Mouse (Mus musculus): ENCODE data around the gene Scn8a. TPM values are rescaled to one million over a fixed set of nuclear protein-coding genes. Genes with fewer than 3 reads are reported as not detected.

Gene Scn8a
- total and polyA plus RNA-seq, 2 experiments from 2014 or later = 22.4 to 37.7 TPM

DNA sequence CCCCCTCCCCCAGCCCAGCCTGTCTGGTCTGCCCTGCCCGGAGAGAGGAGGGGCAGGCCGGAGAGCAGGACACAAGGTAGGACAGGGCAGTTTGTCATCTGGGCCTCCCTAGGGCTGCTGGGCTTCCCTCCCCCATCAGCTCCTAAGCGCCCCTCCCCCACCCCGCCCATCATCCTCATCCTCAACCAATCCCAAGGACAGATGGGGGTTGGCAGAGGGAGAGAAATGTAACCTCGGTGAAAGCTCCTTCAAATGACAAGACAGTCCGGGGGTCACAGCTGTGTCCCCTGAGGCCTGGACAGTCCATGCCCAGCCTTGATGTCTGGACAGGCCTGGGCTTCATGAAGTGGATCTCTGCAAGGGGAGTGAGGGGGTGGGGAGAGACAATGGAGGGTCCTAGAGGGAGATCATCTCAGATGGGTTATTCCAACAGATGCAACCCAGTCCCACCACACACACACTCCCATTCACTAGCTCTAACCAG lies 196.7 kb downstream of the Scn8a start:
- Histone ChIP-seq H3K4me2 (ENCODE audit: low read depth, low read length, poor library complexity, severe bottlenecking) (no peak overlapping the region), H3K27me3 (ENCODE audit: insufficient read depth, low read length) (no peaks in the 10 kb centered on the region), H3K4me1 (ENCODE audit: insufficient read depth, low read length) (no peaks in the 10 kb centered on the region), H3K9ac (replicated peaks; ENCODE audit: low read length, poor library complexity, severe bottlenecking) (no peak overlapping the region), H3K4me3 (ENCODE audit: low read depth, low read length) (no peak overlapping the region), H3K36me3 (ENCODE audit: insufficient read depth, low read length) (no peaks in the 10 kb centered on the region), H3K27ac (ENCODE audit: low read depth, low read length) (no peak overlapping the region), H3K9me3 (ENCODE audit: low read length) (no peaks in the 10 kb centered on the region)
- 16% methylated on average over 6 of the region's 6 CpGs for WGBS
- DNase-seq (ENCODE audit: low spot score) (no peak), ATAC-seq (ENCODE audit: low FRiP score) (no peak)
- no peak for TF ChIP-seq CTCF (IDR thresholded peaks at IDR 0.05)

- Histone ChIP-seq H3K4me2 (ENCODE audit: low read depth, low read length, poor library complexity, severe bottlenecking) (no peak overlapping the region), H3K9ac (replicated peaks; ENCODE audit: low read length, poor library complexity, severe bottlenecking) (no peak overlapping the region), H3K4me1 (ENCODE audit: insufficient read depth, low read length) (no peaks in the 10 kb centered on the region), H3K36me3 (ENCODE audit: insufficient read depth, low read length) (no peaks in the 10 kb centered on the region), H3K27ac (ENCODE audit: low read depth, low read length) (no peak overlapping the region), H3K9me3 (ENCODE audit: low read length) (no peaks in the 10 kb centered on the region), H3K27me3 (ENCODE audit: insufficient read depth, low read length) (no peaks in the 10 kb centered on the region), H3K4me3 (ENCODE audit: low read depth, low read length) (no peak overlapping the region)
- no peak for DNase-seq (ENCODE audit: low spot score)
- no peak for TF ChIP-seq CTCF (IDR thresholded peaks at IDR 0.05)
- WGBS = 22% methylated on average over 7 of the region's 9 CpGs
- no peak for ATAC-seq (ENCODE audit: low FRiP score)
These were observed 197.4 kb downstream of the Scn8a start for GRCm38 (mm10) chr15:101066920-101067696.

DNA sequence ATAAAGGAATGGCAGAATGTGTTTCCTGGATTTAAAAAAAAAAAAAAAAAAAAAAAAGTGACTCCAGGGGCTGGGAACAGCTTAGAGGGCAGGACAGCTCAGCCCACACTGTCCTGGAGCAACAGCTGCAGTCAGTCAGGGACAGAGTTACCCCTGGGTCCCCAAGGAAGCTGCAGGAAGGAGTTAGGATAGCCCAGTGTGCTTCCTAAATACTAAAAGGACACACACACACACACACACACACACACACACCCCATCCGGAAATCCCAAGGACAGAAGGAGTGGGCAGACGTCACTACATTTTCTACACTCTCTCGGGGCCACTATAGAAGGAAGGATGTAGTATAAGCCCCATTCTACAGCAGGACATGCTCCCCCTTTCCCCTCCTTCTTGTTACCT lies 198.4 kb downstream of the Scn8a start:
- no peak for TF ChIP-seq CTCF (IDR thresholded peaks at IDR 0.05)
- Histone ChIP-seq H3K36me3 (ENCODE audit: insufficient read depth, low read length) (no peaks in the 10 kb centered on the region), H3K4me3 (ENCODE audit: low read depth, low read length) (no peak overlapping the region), H3K9ac (replicated peaks; ENCODE audit: low read length, poor library complexity, severe bottlenecking) (no peak overlapping the region), H3K9me3 (ENCODE audit: low read length) (no peaks in the 10 kb centered on the region), H3K27me3 (ENCODE audit: insufficient read depth, low read length) (no peaks in the 10 kb centered on the region), H3K4me2 (ENCODE audit: low read depth, low read length, poor library complexity, severe bottlenecking) (no peak overlapping the region), H3K27ac (ENCODE audit: low read depth, low read length) (no peak overlapping the region), H3K4me1 (ENCODE audit: insufficient read depth, low read length) (no peaks in the 10 kb centered on the region)
- 56% methylated on average over 3 of the region's 3 CpGs for WGBS
- DNase-seq (ENCODE audit: low spot score) = no peak
- ATAC-seq (ENCODE audit: low FRiP score) = no peak

DNA sequence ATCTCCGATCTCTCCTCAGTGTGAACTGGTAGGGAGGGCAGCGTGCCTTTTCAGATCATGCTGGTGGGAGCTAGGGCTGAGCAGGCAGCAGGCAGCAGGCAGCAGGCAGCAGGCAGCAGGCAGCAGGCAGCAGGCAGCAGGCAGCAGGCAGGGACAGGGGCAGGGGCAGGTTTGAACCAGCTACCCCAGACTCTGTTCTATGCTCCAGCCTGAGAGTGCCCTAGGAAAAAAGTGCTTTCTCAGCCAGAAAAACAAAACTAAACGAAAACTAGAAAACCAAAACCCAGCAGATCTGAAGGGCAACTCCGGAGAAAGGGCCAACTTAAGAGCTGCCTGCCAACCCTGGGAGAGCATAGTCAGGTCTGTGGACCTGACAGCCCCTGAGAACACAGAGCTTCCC lies 199.0 kb downstream of the Scn8a start:
- Histone ChIP-seq H3K27me3 (ENCODE audit: insufficient read depth, low read length) (no peaks in the 10 kb centered on the region), H3K9ac (replicated peaks; ENCODE audit: low read length, poor library complexity, severe bottlenecking) (no peak overlapping the region), H3K4me2 (ENCODE audit: low read depth, low read length, poor library complexity, severe bottlenecking) (no peak overlapping the region), H3K36me3 (ENCODE audit: insufficient read depth, low read length) (no peaks in the 10 kb centered on the region), H3K27ac (ENCODE audit: low read depth, low read length) (no peak overlapping the region), H3K4me3 (ENCODE audit: low read depth, low read length) (no peak overlapping the region), H3K4me1 (ENCODE audit: insufficient read depth, low read length) (no peaks in the 10 kb centered on the region), H3K9me3 (ENCODE audit: low read length) (no peaks in the 10 kb centered on the region)
- no peak for ATAC-seq (ENCODE audit: low FRiP score)
- DNase-seq (ENCODE audit: low spot score) = no peak
- WGBS = 50% methylated on average over 4 of the region's 4 CpGs
- TF ChIP-seq CTCF (IDR thresholded peaks at IDR 0.05) = no peak

GRCm38 (mm10) chr15:101069641-101070190 lies 200.1 kb downstream of the Scn8a start:
- WGBS = 58% methylated on average over 9 of the region's 9 CpGs
- Histone ChIP-seq H3K9me3 (ENCODE audit: low read length) (no peaks in the 10 kb centered on the region), H3K4me2 (ENCODE audit: low read depth, low read length, poor library complexity, severe bottlenecking) (no peak overlapping the region), H3K4me3 (ENCODE audit: low read depth, low read length) (no peak overlapping the region), H3K36me3 (ENCODE audit: insufficient read depth, low read length) (no peaks in the 10 kb centered on the region), H3K4me1 (ENCODE audit: insufficient read depth, low read length) (no peaks in the 10 kb centered on the region), H3K9ac (replicated peaks; ENCODE audit: low read length, poor library complexity, severe bottlenecking) (no peak overlapping the region), H3K27ac (ENCODE audit: low read depth, low read length) (no peak overlapping the region), H3K27me3 (ENCODE audit: insufficient read depth, low read length) (no peaks in the 10 kb centered on the region)
- ATAC-seq (ENCODE audit: low FRiP score) (no peak), DNase-seq (ENCODE audit: low spot score) (no peak)
- TF ChIP-seq CTCF (IDR thresholded peaks at IDR 0.05) = no peak

DNA sequence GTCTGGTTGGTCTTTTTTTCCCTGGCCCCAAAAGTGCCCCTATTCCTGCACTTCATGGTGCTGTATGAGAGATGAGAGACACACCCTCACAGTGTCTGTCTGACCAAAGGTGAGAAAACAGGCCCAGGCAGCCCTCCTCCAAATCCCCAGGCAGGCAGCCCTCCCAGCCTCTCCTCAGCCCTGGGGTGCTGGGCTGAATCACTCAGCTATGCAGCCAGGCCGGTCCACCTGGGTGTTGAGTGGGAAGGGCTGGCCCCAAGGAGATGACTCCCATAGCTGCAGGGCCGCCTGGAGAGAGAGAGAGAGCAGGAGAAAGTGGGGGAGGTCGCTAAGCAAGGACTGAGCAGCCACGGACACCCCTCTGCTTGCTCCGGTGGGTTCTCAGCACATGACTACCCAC lies 201.1 kb downstream of the Scn8a start:
- DNase-seq (ENCODE audit: low spot score) = no peak
- no peak overlapping the region for H3K27ac ChIP-seq (ENCODE audit: low read depth, low read length)
- WGBS = 45% methylated on average over 5 of the region's 5 CpGs
- H3K4me2 ChIP-seq (ENCODE audit: low read depth, low read length, poor library complexity, severe bottlenecking) = no peak overlapping the region
- H3K9me3 ChIP-seq (ENCODE audit: low read length) = no peaks in the 10 kb centered on the region
- H3K9ac ChIP-seq (replicated peaks; ENCODE audit: low read length, poor library complexity, severe bottlenecking) = no peak overlapping the region
- no peak overlapping the region for H3K4me3 ChIP-seq (ENCODE audit: low read depth, low read length)
- no peaks in the 10 kb centered on the region for H3K36me3 ChIP-seq (ENCODE audit: insufficient read depth, low read length)
- TF ChIP-seq CTCF (IDR thresholded peaks at IDR 0.05) = no peak
- 0 out of 2 replicates have a peak, but pooled peaks cover 3% of the 10 kb centered on the region for H3K4me1 ChIP-seq (ENCODE audit: insufficient read depth, low read length)
- H3K27me3 ChIP-seq (ENCODE audit: insufficient read depth, low read length) = no peaks in the 10 kb centered on the region
- ATAC-seq (ENCODE audit: low FRiP score) = no peak

All from midbrain, postnatal 0 days (tissue).